Mouse (Mus musculus) ovary, adult 18-20 months (tissue): ENCODE results near the gene Ubqln5.

Source experiments
- DNase-seq: peaks from one replicate; pipeline ENCODE4 v3.0.0; 2022; ENCODE audit warnings: low spot score, mixed read lengths

Ubqln5 gene

GRCm38 (mm10) chr7:104129726-104130125 lies at the start of gene Ubqln5:
Gene Ubqln5 (minus strand): TSS chr7:104129826.
- DNase-seq, result no peak

GRCm38 (mm10) chr7:104179074-104179473 lies 49.4 kb upstream of the Ubqln5 start:
- DNase-seq, result no peak

GRCm38 (mm10) chr7:104178422-104179054 lies 48.9 kb upstream of the Ubqln5 start:
- no peak for DNase-seq

- no peak for DNase-seq
Measured at GRCm38 (mm10) chr7:104175085-104175484, 45.5 kb upstream of the Ubqln5 start.

- no peak for DNase-seq
Measured at GRCm38 (mm10) chr7:104169634-104170204, 40.1 kb upstream of the Ubqln5 start.

GRCm38 (mm10) chr7:104167105-104167504 lies 37.5 kb upstream of the Ubqln5 start:
- no peak for DNase-seq

GRCm38 (mm10) chr7:104150456-104150855 lies 20.8 kb upstream of the Ubqln5 start, which contains the start of gene Ubqlnl:
Gene Ubqlnl (minus strand): TSS chr7:104150556.
- DNase-seq, result no peak

- no peak for DNase-seq
Measured at GRCm38 (mm10) chr7:104143179-104143578, 13.6 kb upstream of the Ubqln5 start, which contains the start of gene Ubqln3. Gene Ubqln3 (minus strand): TSS chr7:104143279.

- no peak for DNase-seq
Measured at GRCm38 (mm10) chr7:104137305-104137704, 7.7 kb upstream of the Ubqln5 start, which contains the start of gene Olfr643. Gene Olfr643 (minus strand): TSS chr7:104137405.

- DNase-seq, result no peak
Measured at GRCm38 (mm10) chr7:104104757-104104972, 25.0 kb downstream of the Ubqln5 start, which contains the start of gene Olfr646. Gene Olfr646 (plus strand): TSS chr7:104104873.

GRCm38 (mm10) chr7:104103913-104104756 lies 25.5 kb downstream of the Ubqln5 start:
- no peak for DNase-seq

GRCm38 (mm10) chr7:104085365-104085764 lies 44.3 kb downstream of the Ubqln5 start, which contains the start of gene Olfr645:
Gene Olfr645 (minus strand): TSS chr7:104085465.
- DNase-seq, result no peak
